Mouse (Mus musculus): ENCODE measurements at regions not wholly inside any gene's neighbourhood (a gene's known extent, or its start where the extent isn't known, plus 50 kb on each side); places are given as distances from the start of the nearest gene placed in this dataset.

- no peak for DNase-seq (ENCODE audit: low spot score)
Measured at GRCm38 (mm10) chr4:56160551-56161256, 579.2 kb upstream of the Gm26657 start.

- DNase-seq (ENCODE audit: low spot score): no peak
Measured at GRCm38 (mm10) chr4:56157521-56158065, 582.3 kb upstream of the Gm26657 start.

GRCm38 (mm10) chr4:56150716-56151115 lies 589.2 kb upstream of the Gm26657 start:
- no peak for DNase-seq (ENCODE audit: low spot score)

- DNase-seq (ENCODE audit: low spot score): no peak
Measured at GRCm38 (mm10) chr4:56143827-56144226, 596.0 kb upstream of the Gm26657 start.

GRCm38 (mm10) chr4:56136837-56137236 lies 603.0 kb upstream of the Gm26657 start:
- DNase-seq (ENCODE audit: low spot score): no peak

GRCm38 (mm10) chr4:56134350-56134749 lies 602.1 kb upstream of the Klf4 start:
- DNase-seq (ENCODE audit: low spot score): no peak

GRCm38 (mm10) chr4:56127730-56128482 lies 595.6 kb upstream of the Klf4 start:
- DNase-seq (ENCODE audit: low spot score): no peak

- no peak for DNase-seq (ENCODE audit: low spot score)
Measured at GRCm38 (mm10) chr4:56124515-56124914, 592.2 kb upstream of the Klf4 start.

- DNase-seq (ENCODE audit: low spot score): no peak
Measured at GRCm38 (mm10) chr4:56122198-56122597, 589.9 kb upstream of the Klf4 start.

GRCm38 (mm10) chr4:56121664-56122063 lies 589.4 kb upstream of the Klf4 start:
- no peak for DNase-seq (ENCODE audit: low spot score)

GRCm38 (mm10) chr4:56120357-56120756 lies 588.1 kb upstream of the Klf4 start:
- no peak for DNase-seq (ENCODE audit: low spot score)

- peak; percentile 31 for DNase-seq (ENCODE audit: low spot score)
Measured at GRCm38 (mm10) chr4:56113701-56114196, 581.5 kb upstream of the Klf4 start.

- DNase-seq (ENCODE audit: low spot score): no peak
Measured at GRCm38 (mm10) chr4:56112931-56113700, 580.9 kb upstream of the Klf4 start.

- no peak for DNase-seq (ENCODE audit: low spot score)
Measured at GRCm38 (mm10) chr4:56106962-56107361, 574.7 kb upstream of the Klf4 start.

- no peak for DNase-seq (ENCODE audit: low spot score)
Measured at GRCm38 (mm10) chr4:56102314-56102713, 570.0 kb upstream of the Klf4 start.

- no peak for DNase-seq (ENCODE audit: low spot score)
Measured at GRCm38 (mm10) chr4:56090796-56091195, 558.5 kb upstream of the Klf4 start.

- no peak for DNase-seq (ENCODE audit: low spot score)
Measured at GRCm38 (mm10) chr4:56088701-56089100, 556.4 kb upstream of the Klf4 start.

- no peak for DNase-seq (ENCODE audit: low spot score)
Measured at GRCm38 (mm10) chr4:56086306-56086705, 554.0 kb upstream of the Klf4 start.

- no peak for DNase-seq (ENCODE audit: low spot score)
Measured at GRCm38 (mm10) chr4:56084205-56084604, 551.9 kb upstream of the Klf4 start.

GRCm38 (mm10) chr4:56082411-56082810 lies 550.1 kb upstream of the Klf4 start:
- DNase-seq (ENCODE audit: low spot score): no peak

GRCm38 (mm10) chr4:56080960-56081359 lies 548.7 kb upstream of the Klf4 start:
- no peak for DNase-seq (ENCODE audit: low spot score)

- peak; percentile 53 for DNase-seq (ENCODE audit: low spot score)
Measured at GRCm38 (mm10) chr4:56070664-56071334, 538.5 kb upstream of the Klf4 start.

Measured in T-cell, adult 2 months (primary cell).